Mouse (Mus musculus) liver, postnatal 0 days (tissue): ENCODE data around the gene B3gnt8. TPM values are rescaled to one million over a fixed set of nuclear protein-coding genes. Genes with fewer than 3 reads are reported as not detected.
"Not testable (repeated sequence)": the region's sequence is repeated elsewhere in the genome, so short reads cannot be mapped to it uniquely, and the experiment has no call there.

Experiments used
- ATAC-seq: fragments of 200-750 bp; cut with Nextera tagmentation; 2 replicates; pipeline ENCODE4 v1.8.0; 2017; ENCODE audit warnings: mild to moderate bottlenecking, moderate library complexity
- DNase-seq: peaks from one replicate; pipeline ENCODE4 v3.0.0-alpha.2; 2016
- H3K27ac ChIP-seq: fragments of 300-500 bp; sonication (generic); 2 replicates; pipeline ENCODE4 v1.5.1; 2014; ENCODE audit warnings: antibody characterized with exemption, moderate library complexity, mild to moderate bottlenecking, low read depth
- H3K27me3 ChIP-seq: fragments of 300-500 bp; sonication (generic); 2 replicates; pipeline ENCODE4 v1.6.1; 2014; ENCODE audit warnings: low read length, control low read depth, mixed read lengths; ENCODE audit not compliant: insufficient read depth
- H3K36me3 ChIP-seq: fragments of 300-500 bp; sonication (generic); replicated peaks from 2 replicates; pipeline ENCODE4 v1.6.1; 2014; ENCODE audit warnings: mild to moderate bottlenecking, control low read depth, low read length, moderate library complexity, mixed read lengths; ENCODE audit not compliant: insufficient read depth
- H3K4me1 ChIP-seq: fragments of 300-500 bp; sonication (generic); 2 replicates; pipeline ENCODE4 v1.6.1; 2014; ENCODE audit warnings: antibody characterized with exemption, mild to moderate bottlenecking, control low read depth; ENCODE audit not compliant: insufficient read depth
- H3K4me2 ChIP-seq: fragments of 300-500 bp; sonication (generic); 2 replicates; pipeline ENCODE4 v1.6.1; 2014; ENCODE audit warnings: low read depth, mild to moderate bottlenecking, low read length, moderate library complexity, mixed read lengths
- H3K4me3 ChIP-seq: fragments of 300-500 bp; sonication (generic); 2 replicates; pipeline ENCODE4 v1.5.1; 2014; ENCODE audit warnings: low read depth, low read length
- H3K9ac ChIP-seq: fragments of 300-500 bp; sonication (generic); replicated peaks from 2 replicates; pipeline ENCODE4 v1.6.1; 2014; ENCODE audit warnings: mild to moderate bottlenecking, moderate library complexity
- H3K9me3 ChIP-seq: fragments of 300-500 bp; sonication (generic); 2 replicates; pipeline ENCODE4 v1.6.1; 2016; ENCODE audit warnings: mild to moderate bottlenecking, control low read depth, low read length, mixed read lengths
- CTCF ChIP-seq: sonication (generic); IDR thresholded peaks from 2 replicates; pipeline ENCODE4 v1.5.1; 2016; ENCODE audit warnings: antibody characterized with exemption, low read depth
- EP300 ChIP-seq: IDR thresholded peaks from 2 replicates; pipeline ENCODE4 v1.6.1; 2016; ENCODE audit warnings: antibody characterized with exemption, low read depth, mild to moderate bottlenecking
- WGBS: fragments of 180-500 bp; shearing (Covaris S2); extraction: QIAGEN DNeasy Blood & Tissue Kit; methylation state at CpG from one replicate; pipeline ENCODE4 v1.1.7; 2014; ENCODE audit not compliant: insufficient replicate concordance; 5-methylcytosine and 5-hydroxymethylcytosine counted together
- polyA plus RNA-seq: library from polyadenylated mRNA; unstranded; fragments of >200 nt; fragmentation: Nextera tagmentation; extraction: Ambion mirVana; gene quantifications from 2 replicates; pipeline ENCODE4 v1.2.1, GENCODE M21; 2015

The B3gnt8 gene
- polyA plus RNA-seq: 3.7 and 4.1 TPM in 2 replicates

- H3K4me2 ChIP-seq: peak within 1 kb of the TSS; percentile 76
- TF ChIP-seq CTCF (no peak), EP300 (no peak)
- H3K4me1 ChIP-seq: peaks cover 26% of the 10 kb centered on the region
- DNase-seq (no peak), ATAC-seq (peak; percentile 40)
- peaks cover 45% of the 10 kb centered on the region for H3K36me3 ChIP-seq
- no peaks in the 10 kb centered on the region for H3K9me3 ChIP-seq
- H3K9ac ChIP-seq: peak within 1 kb of the TSS; percentile 70
- H3K4me3 ChIP-seq: peak within 1 kb of the TSS; percentile 50
- no peaks in the 10 kb centered on the region for H3K27me3 ChIP-seq
- WGBS: 14% methylated on average over 29 of the region's 29 CpGs
- H3K27ac ChIP-seq: peak within 1 kb of the TSS; percentile 41
Measured at GRCm38 (mm10) chr7:25626509-25627430, at the start of gene B3gnt8. B3gnt8 (plus strand) TSS chr7:25626654.

GRCm38 (mm10) chr7:25576793-25577437, 49.5 kb upstream of the B3gnt8 start:
- 59% methylated on average over 12 of the region's 14 CpGs for WGBS
- not testable (repeated sequence) for H3K9me3 ChIP-seq, H3K9ac ChIP-seq, H3K4me3 ChIP-seq, H3K4me1 ChIP-seq, H3K36me3 ChIP-seq, DNase-seq, H3K27me3 ChIP-seq, H3K4me2 ChIP-seq
- peak overlapping the region; percentile 64 for H3K27ac ChIP-seq
- peak; percentile 76 for ATAC-seq

GRCm38 (mm10) chr7:25579441-25579840, 47.0 kb upstream of the B3gnt8 start:
- 64% methylated on average over 10 of the region's 10 CpGs for WGBS
- H3K27me3 ChIP-seq: no peaks in the 10 kb centered on the region
- no peaks in the 10 kb centered on the region for H3K9me3 ChIP-seq
- H3K4me1 ChIP-seq: 0 out of 2 replicates have a peak, but pooled peaks cover 6% of the 10 kb centered on the region
- H3K27ac ChIP-seq: no peak overlapping the region
- H3K9ac ChIP-seq: no peak overlapping the region
- ATAC-seq: no peak
- no peak for DNase-seq
- H3K36me3 ChIP-seq: no peaks in the 10 kb centered on the region
- no peak overlapping the region for H3K4me2 ChIP-seq
- TF ChIP-seq EP300 (no peak), CTCF (no peak)
- H3K4me3 ChIP-seq: no peak overlapping the region

GRCm38 (mm10) chr7:25582301-25582810, 44.1 kb upstream of the B3gnt8 start:
- Histone ChIP-seq H3K36me3 (no peaks in the 10 kb centered on the region), H3K27me3 (no peaks in the 10 kb centered on the region), H3K4me3 (no peak overlapping the region), H3K9me3 (no peaks in the 10 kb centered on the region), H3K27ac (no peak overlapping the region), H3K4me2 (no peak overlapping the region), H3K9ac (no peak overlapping the region), H3K4me1 (no peaks in the 10 kb centered on the region)
- 73% methylated on average over 15 of the region's 15 CpGs for WGBS
- no peak for ATAC-seq
- no peak for DNase-seq
- TF ChIP-seq EP300 (no peak), CTCF (no peak)

GRCm38 (mm10) chr7:25584651-25585050, 41.8 kb upstream of the B3gnt8 start:
- ATAC-seq (no peak), DNase-seq (no peak)
- Histone ChIP-seq H3K4me1 (no peaks in the 10 kb centered on the region), H3K4me3 (no peak overlapping the region), H3K4me2 (no peak overlapping the region), H3K9me3 (no peaks in the 10 kb centered on the region), H3K27me3 (no peaks in the 10 kb centered on the region), H3K27ac (no peak overlapping the region), H3K9ac (no peak overlapping the region), H3K36me3 (no peaks in the 10 kb centered on the region)
- TF ChIP-seq EP300: no peak
- WGBS: 71% methylated on average over 5 of the region's 5 CpGs

GRCm38 (mm10) chr7:25585351-25586204, 40.9 kb upstream of the B3gnt8 start:
- no peak for ATAC-seq
- H3K4me3 ChIP-seq: no peak overlapping the region
- WGBS: 64% methylated on average over 9 of the region's 9 CpGs
- H3K4me2 ChIP-seq: no peak overlapping the region
- no peaks in the 10 kb centered on the region for H3K9me3 ChIP-seq
- H3K27me3 ChIP-seq: no peaks in the 10 kb centered on the region
- DNase-seq: no peak
- no peak overlapping the region for H3K27ac ChIP-seq
- no peak for TF ChIP-seq EP300
- no peak for TF ChIP-seq CTCF
- no peaks in the 10 kb centered on the region for H3K36me3 ChIP-seq
- H3K4me1 ChIP-seq: no peaks in the 10 kb centered on the region
- H3K9ac ChIP-seq: no peak overlapping the region
